Mouse (Mus musculus) ES-E14 (cell line): Measurements from ENCODE around the gene Cx3cr1.

Experiments
- HCFC1 ChIP-seq: IDR thresholded peaks from 2 replicates; pipeline ENCODE4 v1.6.1; 2012; ENCODE audit warnings: low read length, inconsistent platforms, borderline replicate concordance; ENCODE audit not compliant: insufficient read depth
- MAFK ChIP-seq: IDR thresholded peaks from 2 replicates; pipeline ENCODE4 v1.6.1; 2014; ENCODE audit warnings: mild to moderate bottlenecking, low read depth, low read length, inconsistent platforms; ENCODE audit not compliant: insufficient read depth
- ZC3H11A ChIP-seq: IDR thresholded peaks from 2 replicates; pipeline ENCODE4 v1.6.1; 2012; ENCODE audit warnings: low read depth, mild to moderate bottlenecking, inconsistent platforms, low read length, borderline replicate concordance
- ZNF384 ChIP-seq: IDR thresholded peaks from 2 replicates; pipeline ENCODE4 v1.6.1; 2012; ENCODE audit warnings: low read depth, low read length, inconsistent platforms

DNA sequence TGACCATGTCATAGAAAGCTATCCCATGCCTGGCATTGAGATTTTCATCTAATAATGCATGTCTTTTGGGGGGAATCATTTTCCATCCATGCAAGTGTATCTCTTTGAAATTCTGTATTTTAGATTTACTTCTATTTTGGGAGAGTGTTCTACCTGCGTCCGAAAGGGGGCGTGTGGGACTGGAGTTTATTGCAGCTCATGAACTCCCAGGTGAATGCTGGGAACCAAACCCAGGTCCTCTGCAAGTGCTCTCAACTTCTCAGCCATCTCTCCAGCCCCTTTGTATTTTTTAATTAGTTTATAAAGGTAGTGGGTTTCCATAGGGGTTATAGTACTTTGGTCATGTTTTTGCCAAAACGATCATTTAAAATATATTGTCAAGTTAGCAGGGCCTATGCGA lies 175.8 kb downstream of the Cx3cr1 start:
- TF ChIP-seq HCFC1 (no peak), MAFK (no peak), ZNF384 (no peak), ZC3H11A (no peak)
